Mouse (Mus musculus) urinary bladder, postnatal 14 days (tissue): ENCODE measurements around the gene Triml1.
A peak's percentile ranks its signal among the peaks of the same experiment; 100 is the strongest.

Experiments
- DNase-seq: peaks from one replicate; pipeline ENCODE4 v3.0.0; 2021; ENCODE audit warnings: low spot score

Gene Triml1

DNA sequence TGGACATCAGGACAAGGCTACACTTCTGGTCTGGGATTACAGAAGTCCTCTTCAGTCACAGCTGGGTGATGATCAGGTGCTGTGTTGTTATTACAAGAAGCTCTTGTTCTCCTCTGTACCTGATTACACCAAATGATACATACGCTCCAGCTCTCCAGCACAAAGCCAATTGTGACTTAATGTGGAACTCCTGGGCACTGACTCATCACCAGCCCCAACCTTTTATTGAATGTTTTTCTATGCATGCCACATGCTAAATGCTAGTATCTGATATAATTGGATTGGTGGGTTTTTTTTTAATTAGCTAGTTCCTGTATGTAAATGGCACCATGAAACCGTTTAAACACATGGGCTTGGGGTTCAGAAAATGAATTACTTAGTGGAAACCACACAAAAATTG is at the start of gene Triml1:
Gene Triml1, minus strand, starts transcription at position 101 of the 400 bp plus-strand sequence.
- DNase-seq = no peak

DNA sequence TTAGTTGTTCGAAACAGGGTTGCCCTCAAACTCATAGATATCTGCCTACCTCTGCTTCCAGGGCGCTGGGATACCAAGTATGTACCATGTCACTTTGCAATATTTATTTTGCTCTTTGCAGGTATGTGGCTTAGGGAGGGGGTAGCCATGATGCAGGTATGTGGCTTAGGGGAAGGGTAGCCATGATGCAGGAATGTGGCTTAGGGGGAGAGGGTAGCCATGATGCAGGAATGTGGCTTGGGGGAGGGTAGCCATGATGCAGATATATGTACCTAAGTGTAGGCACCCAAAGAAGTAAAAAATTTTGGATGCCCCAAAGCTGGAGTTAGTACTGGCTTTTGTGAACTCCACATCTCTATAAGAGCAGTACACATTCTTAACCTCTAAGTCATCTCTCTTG is 41.0 kb upstream of the Triml1 start:
- DNase-seq = no peak

DNA sequence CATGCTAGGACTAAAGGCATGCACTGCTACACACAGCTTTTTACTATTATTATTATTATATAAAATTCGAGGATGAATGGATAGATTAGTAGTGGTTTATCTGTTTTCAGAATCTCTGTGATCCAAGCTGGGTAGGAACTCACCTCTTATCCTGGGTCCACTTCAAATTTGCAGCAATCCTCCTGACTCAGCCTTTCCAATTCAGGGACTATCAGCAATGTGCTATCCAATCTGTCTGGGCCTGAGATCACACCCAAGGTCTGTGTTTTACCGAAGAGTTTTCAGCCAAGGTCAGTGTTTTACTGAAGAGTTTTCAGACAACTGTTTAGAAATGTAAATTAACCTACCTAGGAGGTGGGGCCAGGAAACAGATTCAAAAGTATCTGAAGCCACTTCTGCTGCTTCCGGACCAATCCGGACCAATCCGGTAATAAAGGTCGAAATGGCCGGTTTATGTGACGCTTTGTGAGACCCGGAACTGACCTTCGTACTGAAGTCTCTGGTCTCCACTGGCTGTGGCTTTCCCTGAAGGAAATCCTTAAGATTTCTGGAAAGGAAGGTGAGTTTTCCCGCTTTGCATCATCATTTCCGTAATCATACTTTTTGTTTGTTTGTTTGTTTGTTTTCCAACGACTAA is 38.9 kb upstream of the Triml1 start, which contains the start of gene Triml2:
Gene Triml2, plus strand, starts transcription at position 488 of the 637 bp plus-strand sequence.
- no peak for DNase-seq

DNA sequence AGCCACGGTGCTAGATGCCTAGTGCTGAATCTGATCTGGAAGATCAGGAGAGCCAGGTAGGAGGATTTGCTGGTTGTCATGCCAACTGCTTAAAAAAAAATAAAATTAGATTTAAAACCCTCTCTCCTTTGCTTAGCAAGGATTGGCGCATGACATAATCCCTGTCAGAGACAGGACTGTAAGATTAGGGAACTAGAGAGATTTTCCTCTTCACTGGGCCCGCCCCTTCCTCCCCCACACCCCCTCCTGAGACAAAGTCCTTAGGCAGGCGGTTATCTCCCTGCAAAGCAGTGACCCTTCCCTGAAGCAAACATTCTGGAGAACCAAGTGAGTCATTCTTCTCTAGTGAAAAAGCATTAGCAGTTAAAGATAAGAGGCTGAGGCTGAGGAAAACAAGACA is 37.9 kb upstream of the Triml1 start:
- peak; percentile 47 for DNase-seq

DNA sequence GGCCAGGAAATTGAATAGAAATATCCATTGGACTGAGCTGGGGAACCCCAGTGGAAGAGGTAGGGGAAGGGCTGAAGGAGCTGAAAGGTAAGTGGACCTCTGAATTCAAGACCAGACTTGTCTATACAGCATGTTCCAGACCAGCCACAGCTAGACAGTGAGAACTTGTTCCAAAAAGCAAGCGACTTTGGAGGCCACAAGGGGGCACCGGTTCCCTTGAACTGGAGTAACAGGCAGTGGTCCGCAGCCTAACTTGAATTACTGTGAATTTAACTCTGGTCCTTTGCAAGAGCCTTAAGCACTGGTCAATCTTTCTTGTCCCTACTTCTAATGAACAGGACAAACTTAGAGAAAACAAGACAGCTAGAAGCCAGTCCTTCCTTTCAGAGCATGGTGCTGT is 37.0 kb upstream of the Triml1 start:
- DNase-seq = peak; percentile 12

DNA sequence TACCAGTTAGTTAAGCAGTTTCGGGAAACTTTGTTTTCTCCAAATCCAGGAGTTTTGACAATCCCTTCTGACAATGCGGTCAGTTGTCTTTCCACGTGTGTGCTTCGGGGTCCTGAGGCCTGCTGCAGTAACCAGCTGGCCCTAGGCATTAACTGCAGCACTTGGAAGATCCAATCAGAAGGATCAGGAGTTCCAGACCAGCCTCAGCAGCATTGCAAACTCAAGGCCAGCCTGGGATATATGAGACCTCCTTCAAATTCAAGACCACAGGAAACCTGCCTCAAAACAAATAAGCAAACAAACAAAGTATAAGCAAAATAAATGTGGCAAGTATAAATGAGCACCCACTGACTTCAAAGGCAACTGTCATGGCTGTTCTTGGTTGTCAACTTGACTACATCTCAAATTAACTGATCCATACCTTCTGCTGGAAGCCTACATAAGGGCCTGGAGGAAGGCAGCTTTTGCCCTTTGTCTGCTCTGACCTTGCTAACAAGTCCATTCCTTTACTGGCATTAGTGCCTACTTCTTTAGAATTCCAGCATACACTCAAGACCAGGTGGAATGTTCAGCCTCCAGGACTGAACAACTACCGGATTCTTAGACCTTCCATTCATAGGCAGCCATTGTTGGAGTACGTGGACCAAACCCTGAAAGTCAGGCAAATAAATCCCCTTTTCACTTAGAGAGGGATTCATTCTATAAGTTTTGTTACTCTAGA is 35.6 kb upstream of the Triml1 start:
- no peak for DNase-seq

DNA sequence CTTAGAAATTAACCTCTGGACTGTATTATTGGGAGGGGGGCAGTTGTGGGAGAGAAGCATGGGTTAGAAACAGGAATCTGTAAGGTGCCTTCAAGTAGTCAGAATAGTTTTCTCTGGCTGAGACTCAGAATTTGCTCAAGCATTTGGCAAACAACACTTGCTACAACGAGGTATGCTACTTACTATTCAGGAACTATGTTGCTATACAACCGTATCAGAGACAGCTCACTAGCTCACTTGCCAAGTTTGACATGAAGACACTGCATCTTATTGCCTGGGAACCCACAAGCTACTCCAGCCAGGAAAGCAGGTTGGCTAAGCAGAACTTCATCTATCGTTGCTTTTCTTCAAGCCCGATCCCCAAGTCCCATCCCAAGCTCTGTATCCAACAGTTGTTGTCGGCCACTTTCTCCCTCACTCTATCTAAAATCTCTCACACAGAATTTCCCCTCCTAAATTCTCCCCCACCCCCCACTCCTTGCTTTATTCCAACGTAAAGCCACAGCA is 28.0 kb upstream of the Triml1 start:
- DNase-seq = no peak

DNA sequence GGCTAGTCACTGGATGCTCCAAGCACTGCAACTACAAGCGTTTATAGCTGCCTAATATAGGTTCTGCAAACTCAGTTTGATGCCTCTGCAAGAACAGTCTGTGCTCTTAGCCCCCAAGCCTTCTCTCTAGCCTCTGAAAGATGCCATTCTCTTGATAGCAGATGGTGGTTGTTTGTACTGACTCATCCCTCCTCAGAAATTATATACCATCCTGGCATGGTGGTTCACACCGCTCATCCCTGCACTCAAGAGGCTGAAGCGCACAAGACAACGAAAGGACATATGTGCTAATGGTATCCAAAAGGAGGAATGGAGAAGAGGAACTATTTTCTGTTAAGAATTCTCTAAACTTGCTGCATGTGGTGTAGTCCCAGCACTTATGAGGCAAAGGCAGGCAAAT is 26.8 kb upstream of the Triml1 start:
- no peak for DNase-seq

DNA sequence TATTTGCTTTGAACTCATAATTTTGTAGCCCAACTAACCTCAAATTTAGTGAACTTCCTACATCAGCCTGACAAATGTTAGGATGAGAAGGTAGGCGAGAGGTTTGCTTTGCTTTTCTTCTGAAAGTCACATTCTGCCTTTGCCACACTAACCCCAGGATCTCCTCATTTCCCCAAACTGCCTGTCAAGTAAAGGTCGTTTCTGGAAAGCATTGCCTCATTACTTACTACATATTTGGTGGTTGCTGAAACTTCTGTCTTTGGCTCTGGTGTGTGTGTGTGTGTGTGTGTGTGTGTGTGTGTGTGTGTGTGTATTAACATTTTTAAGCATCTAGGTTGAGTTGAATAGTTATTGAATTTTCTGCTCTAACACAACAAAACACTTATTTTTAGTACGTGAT is 23.2 kb upstream of the Triml1 start:
- DNase-seq = no peak

DNA sequence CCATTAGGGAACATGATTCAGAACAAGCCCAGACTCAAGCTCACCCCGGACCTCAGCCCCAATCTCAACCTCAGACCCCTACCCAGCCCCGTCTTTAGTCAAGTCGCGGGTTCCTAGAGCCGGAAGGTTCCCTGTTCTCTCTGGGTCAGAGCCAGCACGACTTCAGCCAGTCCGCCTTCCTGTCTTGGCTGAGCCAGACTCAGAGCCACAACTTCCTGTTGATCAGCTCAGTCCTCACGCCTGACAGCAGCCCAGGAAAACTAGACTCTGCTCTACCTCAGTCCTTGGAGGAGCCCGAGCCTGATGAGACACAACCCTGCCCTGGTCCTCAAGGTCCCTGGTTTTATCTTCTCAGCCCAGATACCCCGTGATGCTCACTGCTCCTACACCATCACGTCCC is 22.0 kb upstream of the Triml1 start:
- DNase-seq = no peak

DNA sequence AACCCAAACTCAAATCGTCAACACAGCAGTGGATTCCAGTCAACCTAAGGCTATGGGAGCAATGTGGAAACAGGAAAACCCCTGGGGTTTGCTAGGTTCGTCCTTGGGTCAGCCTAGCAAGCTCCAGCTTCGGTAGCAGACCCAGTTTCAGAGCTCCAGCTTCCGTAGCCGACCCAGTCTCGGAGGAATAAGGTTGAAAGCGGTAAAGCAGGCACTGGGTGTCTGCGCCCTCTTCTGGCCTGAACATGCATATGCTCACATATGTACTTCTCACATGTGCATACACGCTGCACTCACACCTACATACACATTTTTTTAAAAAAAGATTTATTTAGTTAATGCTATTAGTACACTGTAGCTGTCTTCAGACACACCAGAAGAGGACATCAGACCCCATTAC is 8.0 kb upstream of the Triml1 start:
- DNase-seq = no peak

DNA sequence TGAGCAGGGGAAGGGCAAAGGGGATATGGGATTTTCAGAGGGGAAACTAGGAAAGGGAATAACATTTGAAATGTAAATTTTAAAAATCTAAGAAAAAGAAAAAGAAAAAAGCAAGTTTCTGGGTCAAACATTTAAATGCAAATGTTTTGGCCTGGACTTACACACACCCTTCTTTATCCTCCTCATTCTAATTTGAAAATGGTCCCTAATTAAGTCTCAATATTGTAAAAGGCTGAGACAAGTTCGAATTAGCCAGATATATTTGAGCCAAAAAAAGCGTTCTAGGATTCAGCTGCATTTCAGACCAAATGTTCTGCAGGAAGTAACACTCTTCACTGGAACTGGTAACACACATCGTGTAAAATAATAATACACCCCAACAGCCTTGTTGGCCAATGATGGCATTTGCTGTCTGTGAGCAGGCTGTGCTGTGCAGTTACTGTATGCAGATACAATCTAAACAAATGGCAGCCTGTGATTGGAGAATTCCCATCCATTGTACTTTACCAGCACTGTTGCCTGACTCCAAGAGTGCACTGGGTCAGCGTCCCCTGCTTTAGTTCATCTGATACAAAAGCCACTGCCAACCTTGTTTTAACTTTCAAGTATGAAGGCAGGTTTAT is 30.0 kb downstream of the Triml1 start:
- DNase-seq = no peak
